Mouse (Mus musculus): ENCODE results near the gene Ryr3.

Ryr3 gene

GRCm38 (mm10) chr2:112982908-112983510 is 233.9 kb downstream of the Ryr3 start:
- ChIA-PET POLR2A (no interaction called here), CTCF (no interaction called here)

- CTCF ChIA-PET: no interaction called here
- POLR2A ChIA-PET: no interaction called here
Observed at GRCm38 (mm10) chr2:112966807-112967625, 249.9 kb downstream of the Ryr3 start.

DNA sequence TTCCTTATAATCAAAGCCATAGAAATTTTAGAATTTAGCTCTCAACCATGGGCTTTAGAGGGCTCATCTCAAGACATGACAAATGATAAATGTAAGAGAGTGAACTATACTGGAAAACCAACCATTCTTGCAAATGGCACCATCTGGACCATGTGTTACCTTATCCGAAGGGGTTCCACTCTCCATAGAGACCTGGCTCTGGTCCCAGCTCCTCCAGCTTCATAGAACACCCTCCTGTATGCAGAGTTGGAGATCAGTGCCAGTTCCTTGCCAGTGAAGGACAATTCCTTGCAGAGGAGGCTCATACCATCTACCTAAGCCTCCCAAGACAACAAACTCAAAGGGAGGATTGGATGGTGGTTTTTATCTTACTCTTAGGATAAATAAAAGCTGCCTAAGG is 268.0 kb downstream of the Ryr3 start:
- CTCF ChIA-PET: no interaction called here
- POLR2A ChIA-PET: no interaction called here

GRCm38 (mm10) chr2:112931776-112932175 is 285.1 kb downstream of the Ryr3 start:
- POLR2A ChIA-PET: no interaction called here
- CTCF ChIA-PET: no interaction called here

DNA sequence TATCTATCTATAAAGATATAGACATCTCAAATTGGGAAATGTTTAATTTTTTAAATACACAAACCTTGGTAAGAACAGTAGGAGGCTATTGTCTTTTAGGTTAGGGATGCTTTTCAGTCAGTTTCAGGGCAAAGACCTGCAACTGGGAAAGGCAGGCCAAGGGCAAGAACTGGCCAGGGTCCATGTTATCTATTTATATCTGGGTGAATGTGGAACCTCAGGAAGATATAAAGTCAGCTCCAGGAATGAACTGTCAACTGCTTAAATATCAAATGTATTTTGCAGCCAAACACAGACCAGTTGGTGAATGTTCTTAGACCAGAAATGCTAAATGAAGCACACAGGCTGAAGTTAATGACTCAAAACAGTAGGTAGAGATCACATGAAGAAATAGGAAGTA is 303.1 kb downstream of the Ryr3 start:
- ChIA-PET POLR2A (no interaction called here), CTCF (interaction anchor here in 1 of 4 experiments (0.6 kb wide), 1 partner anchor 24 kb away, joined by 6 read pairs; no protein-coding TSS in a partner anchor)

DNA sequence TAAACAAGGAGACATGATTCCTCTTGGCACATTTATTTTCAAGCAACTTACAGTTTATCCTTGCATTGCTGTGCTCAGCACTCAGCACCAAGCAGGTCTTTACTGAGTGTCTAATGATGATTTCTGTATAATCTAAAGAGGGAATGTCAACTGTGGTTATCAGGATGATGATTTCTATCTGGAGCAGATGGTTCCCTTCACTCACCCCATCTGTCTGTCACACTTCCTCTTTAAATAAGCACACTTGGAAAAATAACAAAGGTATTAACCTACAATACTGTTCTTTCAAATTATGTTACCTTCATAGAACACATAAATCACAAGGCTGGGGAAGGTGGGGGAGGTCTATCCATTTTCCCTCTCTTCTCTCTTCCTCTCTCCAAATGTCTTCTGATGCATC is 304.3 kb downstream of the Ryr3 start:
- CTCF ChIA-PET: no interaction called here
- POLR2A ChIA-PET: no interaction called here

GRCm38 (mm10) chr2:112910579-112910978 is 306.3 kb downstream of the Ryr3 start:
- CTCF ChIA-PET: no interaction called here
- POLR2A ChIA-PET: no interaction called here

GRCm38 (mm10) chr2:112909142-112909541 is 307.8 kb downstream of the Ryr3 start:
- ChIA-PET CTCF (no interaction called here), POLR2A (no interaction called here)

- POLR2A ChIA-PET: no interaction called here
- CTCF ChIA-PET: no interaction called here
Observed at GRCm38 (mm10) chr2:112900747-112901146, 316.1 kb downstream of the Ryr3 start.

GRCm38 (mm10) chr2:112884456-112885114 is 332.3 kb downstream of the Ryr3 start:
- ChIA-PET CTCF (interaction anchor here in 1 of 4 experiments (0.6 kb wide), 1 partner anchor 114 kb away, joined by 3 read pairs; no protein-coding TSS in a partner anchor), POLR2A (no interaction called here)

GRCm38 (mm10) chr2:112881805-112882204 is 335.1 kb downstream of the Ryr3 start:
- CTCF ChIA-PET: no interaction called here
- POLR2A ChIA-PET: interaction anchor here in 1 of 4 experiments (0.6 kb wide), 1 partner anchor 15 kb away, joined by 3 read pairs; no protein-coding TSS in a partner anchor

DNA sequence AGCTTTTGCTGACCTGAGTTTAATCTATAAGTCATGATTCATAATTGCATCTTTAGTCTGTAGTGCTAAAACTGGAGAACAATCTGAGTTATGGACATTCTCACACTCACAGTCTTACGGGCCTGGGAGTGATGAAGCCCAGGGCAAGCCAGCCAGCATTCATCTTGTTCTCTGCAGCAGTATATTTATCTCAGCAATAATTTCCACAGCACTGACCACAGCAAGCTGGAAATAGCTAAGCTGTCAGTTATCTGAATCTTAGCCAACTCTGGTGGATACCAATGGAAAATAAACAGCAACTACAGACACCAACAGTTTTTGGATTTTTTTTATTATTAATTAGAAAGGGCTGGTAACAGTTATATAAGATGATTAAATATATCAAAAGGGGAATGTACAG is 335.5 kb downstream of the Ryr3 start:
- POLR2A ChIA-PET: interaction anchor here in 1 of 4 experiments (0.6 kb wide), 1 partner anchor 14 kb away, joined by 3 read pairs; no protein-coding TSS in a partner anchor
- CTCF ChIA-PET: no interaction called here

- ChIA-PET POLR2A (no interaction called here), CTCF (no interaction called here)
Observed at GRCm38 (mm10) chr2:112877404-112877803, 339.5 kb downstream of the Ryr3 start.

GRCm38 (mm10) chr2:112866043-112866551 is 350.8 kb downstream of the Ryr3 start:
- POLR2A ChIA-PET: no interaction called here
- CTCF ChIA-PET: no interaction called here

GRCm38 (mm10) chr2:112861792-112862191 is 355.1 kb downstream of the Ryr3 start:
- ChIA-PET CTCF (no interaction called here), POLR2A (no interaction called here)

GRCm38 (mm10) chr2:112845583-112846512 is 371.0 kb downstream of the Ryr3 start:
- POLR2A ChIA-PET: no interaction called here
- CTCF ChIA-PET: no interaction called here

- CTCF ChIA-PET: interaction anchor here in 1 of 4 experiments (1.3 kb wide), 1 partner anchor 78 kb away, joined by 3 read pairs; no protein-coding TSS in a partner anchor
- POLR2A ChIA-PET: interaction anchor here in 1 of 4 experiments (0.6 kb wide), 1 partner anchor 24 kb away, joined by 7 read pairs; no protein-coding TSS in a partner anchor
Observed at GRCm38 (mm10) chr2:112842877-112843276, 374.0 kb downstream of the Ryr3 start.

DNA sequence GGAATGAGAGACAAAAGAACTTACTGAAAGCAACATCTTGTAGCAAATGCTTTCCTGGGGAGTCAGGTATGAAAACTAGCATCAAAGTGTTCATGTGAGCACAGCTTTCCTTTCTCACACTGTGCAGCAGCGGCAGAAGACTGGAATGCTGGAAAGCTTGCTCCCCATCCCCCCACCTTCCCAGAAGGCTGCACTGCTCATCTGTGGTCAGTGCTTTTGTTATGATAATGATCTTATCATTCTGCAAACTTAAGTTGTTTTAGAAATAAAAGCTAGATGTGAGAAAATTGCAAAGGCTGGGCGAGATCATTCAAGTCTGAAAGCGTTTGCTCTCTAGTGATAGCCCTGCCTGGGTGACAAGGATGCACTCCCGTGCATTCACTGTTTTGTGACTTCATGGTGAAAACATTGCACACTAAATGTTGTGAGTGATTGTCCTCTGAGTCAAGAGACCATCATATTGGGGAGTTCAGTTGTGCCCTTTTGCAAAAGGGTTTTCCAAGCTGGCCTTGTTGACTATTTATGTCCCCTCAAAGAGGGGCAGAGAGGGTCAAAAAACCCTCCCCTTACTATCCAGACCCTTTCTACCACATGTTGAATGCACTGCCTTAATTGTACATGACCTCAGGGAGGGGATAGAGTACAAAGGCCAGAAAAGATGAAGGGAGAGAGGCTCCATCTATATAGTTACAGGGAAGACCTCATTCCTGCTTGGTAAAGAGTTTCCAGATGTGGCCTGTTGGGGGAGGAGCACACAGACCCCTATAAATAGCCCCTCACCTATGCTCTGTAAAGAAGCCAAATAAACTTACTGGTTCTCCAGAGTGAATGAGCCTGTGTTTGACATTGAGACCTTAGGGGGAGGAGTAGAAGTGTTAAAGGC is 385.2 kb downstream of the Ryr3 start:
- ChIA-PET CTCF (no interaction called here), POLR2A (no interaction called here)
